Mouse (Mus musculus) MEL (cell line): Measurements from ENCODE around the gene Tmem174. TPM values are rescaled to one million over a fixed set of nuclear protein-coding genes. Genes with fewer than 3 reads are reported as not detected.

Experiments used
- DNase-seq: peaks from one replicate; pipeline ENCODE4 v3.0.0; 2011; ENCODE audit warnings: low read depth, low spot score
- H3K27ac ChIP-seq: 2 replicates; pipeline ENCODE4 v1.5.1; 2012; ENCODE audit warnings: low read depth, mild to moderate bottlenecking, control low read depth, low read length, moderate library complexity; ENCODE audit not compliant: control insufficient read depth
- H3K27me3 ChIP-seq, 2 experiments: fragments of 150-350 bp in 1 of 2; sonication (generic) in 1 of 2; 2 replicates each; pipeline ENCODE4 v1.6.1; 2012; ENCODE audit warnings: low read length in 2 of 2, mild to moderate bottlenecking in 2 of 2, improper control_type of control experiment in 1 of 2, moderate library complexity in 1 of 2; ENCODE audit not compliant: insufficient read depth in 2 of 2, control insufficient read depth in 1 of 2
- H3K36me3 ChIP-seq, 2 experiments: 2 replicates each; pipeline ENCODE4 v1.6.1; 2012 to 2014; ENCODE audit warnings: low read length in 2 of 2, improper control_type of control experiment in 1 of 2, inconsistent platforms in 1 of 2, mild to moderate bottlenecking in 1 of 2; ENCODE audit not compliant: insufficient read depth in 2 of 2, control insufficient read depth in 1 of 2
- H3K4me1 ChIP-seq, 2 experiments: fragments of 150-350 bp in 1 of 2; sonication (generic) in 1 of 2; 2 replicates each; pipeline ENCODE4 v1.6.1; 2012; ENCODE audit warnings: low read length in 2 of 2, improper control_type of control experiment in 1 of 2, mild to moderate bottlenecking in 1 of 2; ENCODE audit not compliant: insufficient read depth in 2 of 2, control insufficient read depth in 1 of 2
- H3K4me3 ChIP-seq, 2 experiments: fragments of 150-350 bp in 1 of 2; sonication (generic) in 1 of 2; 2 replicates each; pipeline ENCODE4 v1.5.1; 2012; ENCODE audit warnings: low read depth in 2 of 2, low read length in 2 of 2, mild to moderate bottlenecking in 2 of 2, moderate library complexity in 2 of 2, control low read depth in 1 of 2, improper control_type of control experiment in 1 of 2; ENCODE audit not compliant: control insufficient read depth in 1 of 2, insufficient read depth in 1 of 2
- H3K79me2 ChIP-seq: 2 replicates; pipeline ENCODE4 v1.6.1; 2012; ENCODE audit warnings: mild to moderate bottlenecking, low read length, moderate library complexity; ENCODE audit not compliant: control insufficient read depth, poor library complexity, insufficient read depth
- H3K9ac ChIP-seq: 2 replicates; pipeline ENCODE4 v1.6.1; 2012; ENCODE audit warnings: low read depth, mild to moderate bottlenecking, control low read depth, low read length, moderate library complexity; ENCODE audit not compliant: control insufficient read depth, poor library complexity, severe bottlenecking
- H3K9me3 ChIP-seq: fragments of 150-350 bp; sonication (generic); replicated peaks from 2 replicates; pipeline ENCODE4 v1.6.1; 2012; ENCODE audit warnings: mild to moderate bottlenecking, low read length, improper control_type of control experiment, moderate library complexity; ENCODE audit not compliant: insufficient read depth
- BHLHE40 ChIP-seq: IDR thresholded peaks from 2 replicates; pipeline ENCODE4 v1.6.1; 2012; ENCODE audit warnings: low read depth, mild to moderate bottlenecking, inconsistent platforms, low read length, improper control_type of control experiment, borderline replicate concordance
- CHD1 ChIP-seq: IDR thresholded peaks from 2 replicates; pipeline ENCODE4 v1.6.1; 2012; ENCODE audit warnings: low read depth, mild to moderate bottlenecking, inconsistent platforms, low read length, improper control_type of control experiment
- CHD2 ChIP-seq: IDR thresholded peaks from 2 replicates; pipeline ENCODE4 v1.6.1; 2011; ENCODE audit warnings: low read length, improper control_type of control experiment
- CTCF ChIP-seq, 3 experiments: IDR thresholded peaks in 2 of 3; conservative IDR thresholded peaks in 1 of 3; 2 replicates each; pipeline ENCODE4 v1.5.1; 2011 to 2012; ENCODE audit warnings: low read length in 3 of 3, low read depth in 2 of 3, mild to moderate bottlenecking in 2 of 3, improper control_type of control experiment in 1 of 3, inconsistent platforms in 1 of 3, mixed read lengths in 1 of 3, moderate library complexity in 1 of 3; ENCODE audit not compliant: control insufficient read depth in 1 of 3, insufficient read depth in 1 of 3, poor library complexity in 1 of 3, severe bottlenecking in 1 of 3
- E2F4 ChIP-seq: IDR thresholded peaks from 2 replicates; pipeline ENCODE4 v1.6.1; 2011; ENCODE audit warnings: low read depth, low read length, improper control_type of control experiment, borderline replicate concordance
- EP300 ChIP-seq, 2 experiments: IDR thresholded peaks; 2 replicates each; pipeline ENCODE4 v1.6.1; 2011; ENCODE audit warnings: improper control_type of control experiment in 2 of 2, low read length in 2 of 2, low read depth in 1 of 2, mild to moderate bottlenecking in 1 of 2
- GABPA ChIP-seq: IDR thresholded peaks from 2 replicates; pipeline ENCODE4 v1.6.1; 2012; ENCODE audit warnings: low read depth, mild to moderate bottlenecking, inconsistent platforms, low read length, improper control_type of control experiment, moderate library complexity
- GATA1 ChIP-seq: IDR thresholded peaks from 2 replicates; pipeline ENCODE4 v1.6.1; 2011; ENCODE audit warnings: low read depth, low read length, improper control_type of control experiment
- HCFC1 ChIP-seq: IDR thresholded peaks from 2 replicates; pipeline ENCODE4 v1.6.1; 2012; ENCODE audit warnings: low read depth, mild to moderate bottlenecking, inconsistent platforms, low read length, improper control_type of control experiment, moderate library complexity
- JUND ChIP-seq: IDR thresholded peaks from 2 replicates; pipeline ENCODE4 v1.6.1; 2011; ENCODE audit warnings: low read depth, mild to moderate bottlenecking, improper control_type of control experiment, low read length
- KAT2A ChIP-seq: conservative IDR thresholded peaks from 2 replicates; pipeline ENCODE4 v1.6.1; 2012; ENCODE audit warnings: low read depth, low read length, improper control_type of control experiment, inconsistent platforms
- MAX ChIP-seq: IDR thresholded peaks from 2 replicates; pipeline ENCODE4 v1.6.1; 2011; ENCODE audit warnings: low read length, improper control_type of control experiment
- MYB ChIP-seq: IDR thresholded peaks from 2 replicates; pipeline ENCODE4 v1.6.1; 2011; ENCODE audit warnings: mild to moderate bottlenecking, low read depth, low read length, improper control_type of control experiment
- MYC ChIP-seq: IDR thresholded peaks from 2 replicates; pipeline ENCODE4 v1.6.1; 2011; ENCODE audit warnings: low read depth, mild to moderate bottlenecking, low read length, improper control_type of control experiment, moderate library complexity
- POLR2A ChIP-seq, 2 experiments: IDR thresholded peaks; 2 replicates each; pipeline ENCODE4 v1.6.1; 2011 to 2012; ENCODE audit warnings: low read length in 2 of 2, mild to moderate bottlenecking in 2 of 2, control low read depth in 1 of 2, improper control_type of control experiment in 1 of 2, low read depth in 1 of 2, moderate library complexity in 1 of 2; ENCODE audit not compliant: control insufficient read depth in 1 of 2, insufficient read depth in 1 of 2, poor library complexity in 1 of 2
- POLR2AphosphoS5 ChIP-seq: IDR thresholded peaks from 2 replicates; pipeline ENCODE4 v1.6.1; 2012; ENCODE audit warnings: low read depth, borderline replicate concordance, mild to moderate bottlenecking, inconsistent platforms, low read length, moderate library complexity, mixed read lengths
- RAD21 ChIP-seq: IDR thresholded peaks from 2 replicates; pipeline ENCODE4 v1.6.1; 2011; ENCODE audit warnings: mild to moderate bottlenecking, low read depth, low read length, improper control_type of control experiment
- SIN3A ChIP-seq: IDR thresholded peaks from 2 replicates; pipeline ENCODE4 v1.6.1; 2012; ENCODE audit warnings: low read length, improper control_type of control experiment, inconsistent platforms
- SMC3 ChIP-seq: IDR thresholded peaks from 2 replicates; pipeline ENCODE4 v1.6.1; 2011; ENCODE audit warnings: low read depth, low read length, improper control_type of control experiment
- TAL1 ChIP-seq: IDR thresholded peaks from 2 replicates; pipeline ENCODE4 v1.6.1; 2012; ENCODE audit warnings: mild to moderate bottlenecking, inconsistent platforms, low read length, moderate library complexity, mixed read lengths
- TBP ChIP-seq: IDR thresholded peaks from 2 replicates; pipeline ENCODE4 v1.8.0; 2011; ENCODE audit warnings: low read depth, low read length, improper control_type of control experiment
- UBTF ChIP-seq: IDR thresholded peaks from 2 replicates; pipeline ENCODE4 v1.6.1; 2012; ENCODE audit warnings: low read depth, mild to moderate bottlenecking, inconsistent platforms, low read length, improper control_type of control experiment, moderate library complexity, borderline replicate concordance; ENCODE audit not compliant: insufficient read depth
- USF1 ChIP-seq: IDR thresholded peaks from 2 replicates; pipeline ENCODE4 v1.6.1; 2014; ENCODE audit warnings: low read depth, mild to moderate bottlenecking, inconsistent platforms, low read length, improper control_type of control experiment, moderate library complexity
- ZC3H11A ChIP-seq: IDR thresholded peaks from 2 replicates; pipeline ENCODE4 v1.6.1; 2012; ENCODE audit warnings: low read depth, mild to moderate bottlenecking, inconsistent platforms, low read length, improper control_type of control experiment
- ZMIZ1 ChIP-seq: IDR thresholded peaks from 2 replicates; pipeline ENCODE4 v1.6.1; 2012; ENCODE audit warnings: low read depth, mild to moderate bottlenecking, inconsistent platforms, low read length, improper control_type of control experiment, moderate library complexity
- ZNF384 ChIP-seq: IDR thresholded peaks from 2 replicates; pipeline ENCODE4 v1.6.1; 2012; ENCODE audit warnings: low read depth, mild to moderate bottlenecking, inconsistent platforms, low read length, improper control_type of control experiment
- polyA plus RNA-seq, 2 experiments: library from polyadenylated mRNA; stranded (reverse) in 1 of 2; unstranded in 1 of 2; fragments of >175 nt in 1 of 2; fragments of >200 nt in 1 of 2; gene quantifications; 2 replicates each; pipeline versions ENCODE4 v1.2.1 to v1.2.4; 2012; ENCODE audit warnings: low replicate concordance in 2 of 2, low read depth in 1 of 2; ENCODE audit not compliant: insufficient read length in 2 of 2, insufficient read depth in 1 of 2, missing spikeins in 1 of 2
- total RNA-seq: library from RNA; depleted of rRNA; stranded (reverse); fragments of 300-350 nt; gene quantifications from 2 replicates; pipeline ENCODE4 v1.2.3, GENCODE M21; 2012

Tmem174 gene
- total and polyA plus RNA-seq, 3 experiments = not detected

GRCm38 (mm10) chr13:98626736-98627135, 10.5 kb downstream of the Tmem174 start:
- H3K4me3 ChIP-seq = no peak overlapping the region
- no peaks in the 10 kb centered on the region for H3K4me1 ChIP-seq
- no peaks in the 10 kb centered on the region for H3K9me3 ChIP-seq
- TF ChIP-seq CTCF (IDR thresholded peaks at IDR 0.05 in 2 of 3, conservative IDR thresholded peaks at IDR 0.05 in 1 of 3; ENCODE audit: control insufficient read depth in 1 of 3, insufficient read depth in 1 of 3, low read depth in 2 of 3, low read length in 3 of 3, poor library complexity in 1 of 3, severe bottlenecking in 1 of 3) (no peak), POLR2AphosphoS5 (no peak), ZMIZ1 (no peak), USF1 (no peak), MAX (no peak), UBTF (no peak), ZC3H11A (no peak), JUND (no peak), SIN3A (no peak), TAL1 (no peak), BHLHE40 (no peak), HCFC1 (no peak), GABPA (no peak)
- TF ChIP-seq, all 39 proteins: peak for 0
- no peak overlapping the region for H3K27ac ChIP-seq
- H3K27me3 ChIP-seq = no peaks in the 10 kb centered on the region
- no peak for DNase-seq
- H3K9ac ChIP-seq = no peak overlapping the region
- H3K36me3 ChIP-seq = no peaks in the 10 kb centered on the region
- H3K79me2 ChIP-seq = no peaks in the 10 kb centered on the region

- Histone ChIP-seq H3K27me3 (no peaks in the 10 kb centered on the region), H3K4me3 (no peak overlapping the region)
- TF ChIP-seq ZNF384 = no peak
- no peak for TF ChIP-seq KAT2A
- TF ChIP-seq JUND = no peak
- TF ChIP-seq RAD21 = no peak
- TF ChIP-seq MYB = no peak
- no peak for TF ChIP-seq POLR2A (IDR thresholded peaks at IDR 0.05; ENCODE audit: control insufficient read depth in 1 of 2, insufficient read depth in 1 of 2, low read depth in 1 of 2, low read length in 2 of 2, poor library complexity in 1 of 2)
- TF ChIP-seq ZMIZ1 = no peak
- TF ChIP-seq BHLHE40 = no peak
- TF ChIP-seq EP300 (IDR thresholded peaks at IDR 0.05; ENCODE audit: low read depth in 1 of 2, low read length in 2 of 2) = no peak
- TF ChIP-seq SMC3 = no peak
- TF ChIP-seq CHD2 = no peak
- TF ChIP-seq TAL1 = no peak
- no peak for TF ChIP-seq USF1
- no peak for TF ChIP-seq TBP
- TF ChIP-seq E2F4 = no peak
- no peak for TF ChIP-seq CHD1
- no peak for TF ChIP-seq GATA1
- TF ChIP-seq MYC = no peak
- no peak for TF ChIP-seq GABPA
- TF ChIP-seq, all 39 proteins: peak for 0
- no peaks in the 10 kb centered on the region for H3K36me3 ChIP-seq
- DNase-seq = no peak
- no peak overlapping the region for H3K9ac ChIP-seq
- no peaks in the 10 kb centered on the region for H3K9me3 ChIP-seq
- H3K79me2 ChIP-seq = no peaks in the 10 kb centered on the region
- no peaks in the 10 kb centered on the region for H3K4me1 ChIP-seq
- no peak overlapping the region for H3K27ac ChIP-seq
Measured at GRCm38 (mm10) chr13:98624506-98624905, 12.7 kb downstream of the Tmem174 start.
